Mouse (Mus musculus) heart, postnatal 14 days (tissue): ENCODE data around the gene Ankrd54. TPM values are rescaled to one million over a fixed set of nuclear protein-coding genes. Genes with fewer than 3 reads are reported as not detected.

Experiments
- DNase-seq, 2 experiments: peaks; one replicate each; pipeline ENCODE4 v3.0.0; 2021 to 2022
- intact Hi-C: fragments of 180-260 bp; cut with DNase I; formaldehyde crosslinking; loops from one replicate; pipeline ENCODE4 v1.15.1; 2025
- total RNA-seq, 2 experiments: library from RNA; stranded (reverse); gene quantifications; 2 replicates each; pipeline ENCODE4 v1.2.3; 2021

The Ankrd54 gene
- total RNA-seq, 2 experiments from 2014 or later = 8.7 to 9.4 TPM

DNA sequence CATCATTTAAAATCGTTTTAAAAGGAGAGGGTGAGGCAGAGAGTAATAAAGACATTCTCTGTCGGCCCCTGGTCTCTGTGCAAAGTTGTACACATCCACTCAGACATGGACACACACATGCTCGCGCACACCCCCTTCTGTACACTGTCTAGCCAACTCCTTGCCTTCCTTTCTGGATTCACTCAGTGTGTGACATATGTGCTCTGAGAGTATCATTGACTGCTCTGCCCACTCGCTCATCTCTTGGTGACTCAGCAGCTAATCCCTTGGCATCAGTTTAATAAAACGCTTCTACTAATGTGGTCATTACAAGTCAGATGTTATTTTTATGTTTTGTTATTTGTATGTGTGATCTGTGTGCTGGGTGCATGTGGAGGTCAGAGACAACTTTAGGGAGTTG, 29.6 kb upstream of the Ankrd54 start:
- no peak for DNase-seq
- intact Hi-C loops = loop anchor here (2.0 kb wide), 2 partner anchors 35 to 57 kb away; no protein-coding TSS in a partner anchor

- intact Hi-C loops = no loop called here
- no peak for DNase-seq
Observed at GRCm38 (mm10) chr15:79079567-79079966, 16.9 kb upstream of the Ankrd54 start.

GRCm38 (mm10) chr15:79075658-79076365, 13.1 kb upstream of the Ankrd54 start:
- intact Hi-C loops = no loop called here
- no peak for DNase-seq

DNA sequence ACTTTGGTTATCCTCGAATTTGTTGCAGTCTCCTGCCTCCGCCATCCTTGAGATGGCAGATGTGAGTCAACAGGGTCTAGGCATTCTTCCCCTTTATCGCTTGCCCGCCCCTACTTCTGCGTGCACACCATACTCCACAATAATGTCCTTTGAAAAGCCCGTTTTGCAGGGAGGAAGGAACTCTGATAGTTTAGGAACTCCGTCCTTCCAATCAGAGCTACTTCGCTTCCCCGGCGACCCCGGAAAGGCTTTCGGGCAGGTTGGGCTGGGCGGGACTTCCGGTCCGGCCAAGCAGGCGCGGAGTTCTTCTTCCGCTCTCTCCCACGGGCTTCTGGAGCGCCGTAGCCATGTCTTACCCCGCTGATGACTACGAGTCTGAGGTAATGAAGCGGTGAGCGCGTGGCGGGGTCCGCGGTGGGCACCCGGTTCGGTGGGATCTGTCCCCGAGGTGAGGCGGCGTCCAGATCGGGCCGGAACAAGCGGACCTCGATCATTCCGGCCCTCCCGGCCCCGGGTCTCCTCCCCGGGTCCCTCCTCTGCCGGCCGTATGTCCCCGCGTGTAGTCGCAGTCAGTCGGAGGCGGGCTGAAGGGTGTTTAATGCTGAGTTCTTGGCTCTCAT, 12.3 kb upstream of the Ankrd54 start, which contains the start of gene Eif3l:
Gene Eif3l, plus strand, starts transcription at position 267 of the 620 bp plus-strand sequence.
- peak; percentile 90 to 92 for DNase-seq
- intact Hi-C loops = loop anchor here (5.0 kb wide), 1 partner anchor 158 kb away; no protein-coding TSS in a partner anchor

DNA sequence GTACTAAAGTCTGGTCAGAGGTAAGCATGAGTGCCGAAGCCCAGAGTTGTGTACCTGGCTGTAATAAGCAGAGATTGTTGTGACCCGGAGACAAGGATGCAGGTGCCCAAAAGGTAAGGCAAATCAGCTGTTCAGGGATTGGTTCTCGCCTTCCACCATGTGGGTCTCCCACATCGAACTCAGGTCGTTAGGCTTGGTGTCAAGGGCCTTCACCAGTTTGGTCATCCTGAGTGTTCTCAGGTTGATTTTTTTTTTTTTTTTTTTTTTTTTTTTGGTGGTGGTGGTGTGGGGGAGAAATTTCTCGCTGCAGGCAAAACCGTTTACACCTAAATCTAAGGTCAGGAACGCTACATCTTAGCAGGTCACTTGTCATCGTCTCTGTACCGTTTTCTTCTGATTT, 11.8 kb upstream of the Ankrd54 start:
- DNase-seq = no peak
- intact Hi-C loops = loop anchor here (5.0 kb wide), 1 partner anchor 157 kb away; no protein-coding TSS in a partner anchor

DNA sequence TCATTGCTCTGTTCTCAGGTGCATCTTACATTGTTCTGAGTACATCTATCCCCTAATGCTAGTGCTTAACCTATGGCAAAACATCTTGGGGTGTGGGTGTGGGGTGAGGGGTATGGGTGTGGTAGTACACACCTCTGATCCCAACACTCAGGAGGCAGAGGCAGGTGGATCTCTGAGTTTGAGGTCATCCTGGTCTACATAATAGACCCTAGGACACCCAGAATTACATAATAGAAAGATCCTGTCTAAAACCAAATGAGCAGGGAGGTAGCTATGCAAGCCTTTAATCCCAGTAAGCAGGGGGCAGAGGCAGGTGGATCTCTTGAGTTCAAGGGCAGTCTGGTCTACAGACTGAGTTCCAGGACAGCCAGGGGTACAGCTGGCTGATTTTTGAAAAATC, 11.1 kb upstream of the Ankrd54 start:
- DNase-seq = no peak
- intact Hi-C loops = loop anchor here (5.0 kb wide), 1 partner anchor 156 kb away; no protein-coding TSS in a partner anchor

DNA sequence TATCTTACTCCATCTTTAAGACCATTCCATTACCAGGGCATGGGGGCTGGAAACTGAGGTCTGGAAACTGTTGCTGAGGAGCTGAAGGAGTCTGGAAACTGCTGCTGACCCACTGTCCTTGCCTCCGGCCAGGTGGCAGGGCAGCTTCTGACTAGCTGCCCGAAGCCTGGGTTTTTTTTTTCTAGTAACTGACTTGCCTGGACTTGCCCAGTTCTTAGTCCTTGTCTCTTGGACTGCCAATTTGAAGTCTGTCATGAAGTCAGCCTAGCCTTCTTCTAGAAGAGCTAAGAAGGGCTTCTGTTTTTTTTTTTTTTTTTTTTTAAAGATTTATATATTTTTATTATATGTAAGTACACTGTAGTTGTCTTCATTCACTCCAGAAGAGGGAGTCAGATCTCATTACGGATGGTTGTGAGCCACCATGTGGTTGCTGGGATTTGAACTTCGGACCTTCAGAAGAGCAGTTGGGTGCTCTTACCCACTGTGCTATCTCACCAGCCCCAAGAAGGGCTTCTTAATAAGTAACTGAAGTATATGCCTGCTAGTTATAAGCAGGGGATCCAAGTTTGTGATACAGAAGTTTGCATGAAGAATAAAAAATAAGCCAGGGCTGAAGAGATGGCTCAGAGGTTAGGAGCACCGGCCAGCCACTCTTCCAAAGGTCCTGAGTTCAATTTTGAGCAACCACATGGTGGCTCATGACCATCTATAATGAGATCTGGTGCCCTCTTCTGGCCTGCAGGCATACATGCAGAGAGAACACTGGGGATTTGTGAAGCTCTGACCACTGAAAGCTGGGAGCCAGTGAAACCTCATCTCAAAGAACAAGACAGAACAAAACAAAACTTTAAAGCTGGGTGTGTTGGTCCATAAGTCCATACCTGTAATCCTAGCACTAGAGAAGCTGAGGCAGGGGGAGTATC, 8.7 kb upstream of the Ankrd54 start:
- intact Hi-C loops = loop anchor here (1.0 to 5.0 kb wide), 2 partner anchors 33 to 154 kb away; no protein-coding TSS in a partner anchor
- peak; percentile 38 to 54 for DNase-seq

DNA sequence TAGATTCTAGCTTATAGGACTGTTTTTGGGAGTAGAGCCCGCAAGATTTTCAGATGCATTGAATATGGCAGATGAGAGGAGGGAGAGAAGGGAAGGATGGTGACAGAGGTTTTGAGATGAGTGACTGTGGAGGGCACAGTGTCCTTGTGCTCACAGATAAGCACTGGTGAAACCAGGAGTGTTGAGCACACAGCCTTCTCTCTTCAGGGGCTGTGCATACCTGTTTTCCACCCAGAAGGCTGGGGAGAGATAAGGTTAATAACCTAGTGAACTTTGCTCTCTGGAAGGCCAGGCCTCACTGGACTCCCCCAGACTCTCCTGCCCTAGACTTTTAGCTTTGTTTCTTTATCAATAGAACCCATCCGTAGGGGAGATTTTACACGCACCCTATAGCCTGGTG, 5.7 kb upstream of the Ankrd54 start:
- intact Hi-C loops = no loop called here
- DNase-seq = no peak

DNA sequence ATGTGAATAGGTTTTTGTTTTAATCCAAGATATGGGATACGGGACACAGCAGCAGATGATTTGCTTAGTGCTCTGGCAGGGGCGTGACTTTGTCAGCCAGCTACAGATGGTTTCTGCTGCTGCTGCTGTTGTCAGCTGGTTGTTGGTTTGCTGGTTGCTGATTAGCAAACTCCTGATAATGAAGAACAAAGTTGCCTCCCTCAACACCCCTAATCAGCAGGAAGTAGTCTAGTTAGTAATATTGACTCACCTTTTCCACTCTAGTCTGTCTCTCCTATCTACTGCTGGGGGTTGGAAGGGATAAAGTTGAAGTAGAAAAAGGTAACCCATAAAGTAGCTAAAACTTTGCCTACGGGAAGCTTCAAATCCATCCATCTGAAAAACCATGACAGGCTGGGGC, 4.9 kb upstream of the Ankrd54 start:
- intact Hi-C loops = no loop called here

GRCm38 (mm10) chr15:79066276-79066675, 3.6 kb upstream of the Ankrd54 start:
- DNase-seq = no peak
- intact Hi-C loops = no loop called here

More for the DNA sequence above, 4.9 kb upstream of the Ankrd54 start:
- DNase-seq = no peak

DNA sequence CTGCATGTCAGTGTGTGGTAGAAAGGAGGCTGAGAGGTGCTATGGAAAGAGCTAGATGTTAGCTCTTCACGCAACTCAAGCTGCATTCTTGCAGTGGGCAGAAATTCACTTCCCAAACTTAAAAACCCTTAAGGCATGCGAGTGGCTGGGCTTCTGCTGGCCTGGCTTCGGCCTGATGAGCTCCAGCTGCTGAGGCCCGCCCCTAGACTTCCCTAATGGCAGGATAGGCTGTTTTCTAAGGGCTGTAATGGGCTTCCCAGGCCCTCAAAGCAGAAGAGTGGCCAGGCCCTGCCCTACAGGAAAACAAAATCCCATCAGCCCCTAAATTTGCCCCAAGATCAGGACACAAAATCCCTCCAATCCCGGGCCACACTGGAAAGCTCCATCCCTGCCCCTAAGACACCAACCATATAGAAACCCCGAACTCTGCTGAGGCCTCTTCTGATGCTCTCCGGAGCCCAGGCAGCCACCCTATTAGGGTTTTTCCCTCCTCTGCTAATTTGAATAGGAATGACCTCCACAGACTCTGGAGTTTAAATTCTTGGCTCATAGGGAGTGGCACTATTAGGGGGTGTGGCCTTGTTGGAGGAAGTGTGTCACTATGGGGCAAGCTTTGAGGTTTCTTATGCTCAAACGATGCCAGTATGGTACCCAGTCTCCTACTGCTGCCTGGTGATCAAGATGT, 2.5 kb upstream of the Ankrd54 start:
- peak; percentile 25 to 47 for DNase-seq
- intact Hi-C loops = no loop called here

- DNase-seq = no peak
- intact Hi-C loops = no loop called here
Observed at GRCm38 (mm10) chr15:79063160-79063740, 557 bp upstream of the Ankrd54 start.

DNA sequence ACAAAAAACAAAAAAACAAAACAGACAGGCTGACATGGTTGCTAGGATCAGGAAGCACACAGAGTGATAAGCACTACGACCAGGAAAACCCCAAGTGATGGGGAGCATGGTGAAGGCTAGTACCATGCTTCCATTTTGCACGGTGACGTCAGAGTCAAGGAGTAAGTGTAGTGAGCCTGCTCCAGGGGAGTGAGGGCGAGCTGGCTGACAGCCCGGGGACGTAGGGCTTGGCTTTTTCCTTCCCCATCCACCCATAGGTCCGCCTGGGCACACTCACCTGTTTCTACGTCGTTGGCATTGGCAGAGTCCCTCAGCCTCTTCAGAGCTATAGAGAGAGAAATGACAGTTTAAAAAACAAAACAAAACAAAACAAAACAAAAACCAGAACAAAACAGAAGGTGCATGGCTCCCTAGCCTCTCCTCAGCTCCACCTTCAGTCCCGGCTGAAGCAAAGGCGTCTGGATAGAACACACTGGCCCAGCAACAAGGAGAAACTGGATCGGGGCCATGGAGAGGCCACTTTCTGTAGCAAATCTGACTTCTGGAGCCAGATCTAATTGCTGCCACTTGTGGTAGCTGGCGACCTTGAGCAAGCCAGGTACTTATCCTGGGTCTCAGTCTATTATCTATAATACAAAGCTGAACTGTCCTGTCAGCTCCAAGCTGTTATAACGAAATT, 1.7 kb downstream of the Ankrd54 start:
- intact Hi-C loops = no loop called here
- no peak for DNase-seq

DNA sequence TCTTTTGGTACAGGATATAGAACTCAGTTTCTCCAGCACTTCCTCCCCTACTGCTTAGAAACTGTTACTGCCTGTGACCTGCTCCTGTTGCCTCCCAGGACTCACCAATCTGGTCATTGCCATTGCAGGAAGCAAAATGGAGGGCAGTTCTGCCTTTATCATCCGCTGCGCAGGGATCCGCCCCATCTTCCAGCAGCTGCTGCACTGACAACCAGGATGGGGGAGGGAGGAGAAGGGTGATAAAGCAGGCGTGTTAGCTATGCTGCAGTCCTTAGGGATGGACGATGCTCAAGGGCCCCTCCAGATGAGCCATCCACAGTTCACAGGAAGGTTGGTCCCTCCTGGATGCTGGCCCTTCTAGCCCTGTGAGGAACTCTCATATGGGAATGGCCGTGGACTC, 4.8 kb downstream of the Ankrd54 start:
- DNase-seq = no peak
- intact Hi-C loops = no loop called here

GRCm38 (mm10) chr15:79056601-79057000, 6.1 kb downstream of the Ankrd54 start:
- intact Hi-C loops = no loop called here
- no peak for DNase-seq

GRCm38 (mm10) chr15:79052366-79052765, 10.3 kb downstream of the Ankrd54 start:
- no peak for DNase-seq
- intact Hi-C loops = no loop called here

GRCm38 (mm10) chr15:79051461-79052360, 11.0 kb downstream of the Ankrd54 start:
- DNase-seq = no peak
- intact Hi-C loops = no loop called here

DNA sequence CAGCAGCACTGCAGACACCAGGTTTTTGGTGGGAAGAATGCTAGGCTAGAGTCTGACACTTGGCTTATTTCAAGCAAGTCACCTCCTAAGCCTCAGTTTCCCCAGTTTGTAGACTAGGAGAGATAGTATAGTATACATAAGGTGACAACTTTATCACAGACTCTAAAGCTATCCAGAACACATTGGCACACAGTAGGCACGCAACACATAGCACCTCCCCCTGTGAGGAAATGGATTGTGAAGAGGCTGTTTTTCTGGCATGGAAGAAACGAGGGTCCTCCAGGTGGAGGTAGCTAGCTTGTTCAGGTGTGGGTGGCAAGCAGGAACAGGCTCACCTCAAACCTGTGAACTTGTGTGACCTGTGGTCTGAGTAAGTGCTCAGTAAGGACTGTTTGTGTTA, 11.7 kb downstream of the Ankrd54 start:
- no peak for DNase-seq
- intact Hi-C loops = no loop called here
